Mouse (Mus musculus) left cerebral cortex, postnatal 14 days (tissue): ENCODE results near the gene Gdf10. TPM values are rescaled to one million over a fixed set of nuclear protein-coding genes. Genes with fewer than 3 reads are reported as not detected.

ENCODE experiments used
- DNase-seq, 2 experiments: peaks; one replicate each; pipeline ENCODE4 v3.0.0; 2021 to 2022; ENCODE audit warnings: low spot score in 2 of 2, mixed read lengths in 1 of 2
- intact Hi-C: fragments of 180-260 bp; cut with DNase I; formaldehyde crosslinking; loops from one replicate; pipeline ENCODE4 v1.15.1; 2025
- total RNA-seq, 2 experiments: library from RNA; stranded (reverse); gene quantifications; 2 replicates each; pipeline ENCODE4 v1.2.3; 2021

Gdf10 gene
- total RNA-seq, 2 experiments from 2014 or later = 5.4 to 5.6 TPM

DNA sequence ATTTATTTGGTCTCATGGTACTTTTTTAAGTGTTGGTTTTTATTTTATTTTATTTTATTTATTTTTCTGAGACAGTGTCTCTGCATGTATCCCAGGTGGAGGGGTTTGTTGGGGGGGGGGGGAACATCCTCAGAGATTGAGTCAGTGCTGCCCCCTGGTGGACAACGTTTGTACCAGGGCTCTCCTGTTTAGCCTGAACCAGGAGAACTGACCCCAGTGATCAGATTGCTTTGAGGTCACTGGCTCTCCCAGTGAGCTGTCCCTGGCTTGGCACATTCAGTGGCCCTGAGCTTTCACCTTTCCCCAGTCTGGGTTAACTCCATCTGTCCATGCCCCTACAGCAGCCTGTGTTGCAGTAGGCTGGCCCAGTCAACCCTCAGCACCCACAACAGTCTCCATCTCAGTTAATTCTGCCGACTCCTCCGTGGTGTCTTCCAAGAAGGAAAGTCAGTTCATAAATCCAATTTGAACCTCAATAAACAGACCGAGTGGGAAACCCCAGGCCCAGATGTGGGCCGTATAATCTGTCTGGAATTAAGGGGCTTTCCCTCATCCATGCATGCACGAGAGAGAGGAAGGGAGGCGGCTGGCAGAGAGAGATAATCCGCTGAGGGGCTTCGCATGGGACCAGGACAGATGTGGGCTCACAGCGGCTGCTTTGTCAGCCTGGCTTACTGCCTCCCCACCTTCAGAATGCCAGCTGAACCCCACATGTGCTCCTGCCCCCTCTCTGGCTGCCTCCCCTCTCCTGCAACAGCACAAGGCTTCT lies 9.7 kb downstream of the Gdf10 start:
- peak; percentile 39 to 75 for DNase-seq
- intact Hi-C loops = loop anchor here (1.0 to 5.0 kb wide), 2 partner anchors 238 to 261 kb away; no protein-coding TSS in a partner anchor

DNA sequence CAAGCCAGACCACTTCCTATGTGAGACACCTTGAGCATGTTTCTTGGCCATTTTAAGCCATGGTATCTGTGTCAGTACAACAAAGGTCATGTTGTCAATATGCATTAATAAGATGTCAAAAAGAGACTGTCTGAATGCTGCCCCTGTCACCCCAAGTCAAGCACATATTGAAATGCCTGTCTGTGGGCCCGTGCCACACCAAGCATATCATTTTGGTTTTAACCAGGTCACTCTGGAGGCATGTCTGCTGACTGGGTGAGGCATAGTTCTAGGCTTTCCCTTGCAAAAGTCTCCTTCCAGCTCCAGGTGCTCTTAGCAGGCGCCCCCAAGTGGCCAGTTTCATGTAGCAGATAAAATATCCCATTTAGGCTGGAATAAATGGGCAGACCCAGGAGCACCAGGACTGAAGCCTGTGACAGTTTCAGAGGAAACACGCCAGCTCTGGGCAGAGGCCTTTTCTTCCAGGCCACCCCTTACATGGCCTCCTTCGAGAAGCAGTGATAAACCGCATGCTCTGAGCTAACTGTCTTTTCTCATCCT lies 10.5 kb downstream of the Gdf10 start:
- intact Hi-C loops = loop anchor here (1.0 to 5.0 kb wide), 2 partner anchors 239 to 262 kb away; no protein-coding TSS in a partner anchor
- DNase-seq = peak; percentile 67 to 80

DNA sequence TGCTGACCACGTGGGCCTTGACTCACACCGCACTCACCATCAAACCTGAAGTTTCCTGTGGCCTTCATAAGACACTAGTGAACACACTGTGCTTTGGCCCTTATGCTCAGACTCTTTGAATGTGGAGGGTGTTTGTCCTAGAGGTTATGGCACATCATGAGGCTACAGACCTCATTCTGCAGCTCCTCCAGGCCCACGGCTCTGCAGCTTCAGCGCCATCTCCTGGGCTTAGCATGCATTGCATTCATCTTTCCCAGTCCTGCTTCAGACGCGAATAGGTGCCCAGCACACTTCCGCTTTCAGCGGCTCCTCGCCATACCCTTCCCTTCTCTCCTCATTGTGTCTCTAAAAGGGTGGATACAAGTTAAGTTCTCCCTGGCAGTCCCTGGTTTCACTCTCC lies 15.7 kb downstream of the Gdf10 start:
- intact Hi-C loops = no loop called here
- peak; percentile 80 to 82 for DNase-seq

DNA sequence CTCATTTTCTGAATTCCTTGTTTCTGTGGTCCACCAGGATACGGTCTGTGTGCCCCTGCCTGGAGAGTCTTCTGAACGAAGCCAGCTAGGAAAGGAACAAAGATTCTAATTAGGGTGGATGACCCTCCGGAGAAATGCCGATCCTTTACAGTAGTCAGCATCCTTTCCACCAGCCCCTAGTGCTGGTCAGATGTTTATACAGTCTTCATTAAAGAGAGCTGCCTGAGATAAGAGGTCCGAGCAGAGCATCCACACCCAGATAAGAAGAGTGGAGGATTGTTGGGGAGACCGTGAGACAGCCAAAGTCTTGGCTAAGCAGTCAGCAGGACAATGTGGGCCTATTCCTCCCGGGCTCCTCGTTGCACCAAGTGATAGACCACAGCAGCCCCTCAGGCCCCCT lies 17.4 kb downstream of the Gdf10 start, which contains the start of gene Gdf2:
Gdf2 (plus strand) TSS at position 301 of the 400 bp plus-strand sequence.
- intact Hi-C loops = no loop called here
- DNase-seq = no peak

DNA sequence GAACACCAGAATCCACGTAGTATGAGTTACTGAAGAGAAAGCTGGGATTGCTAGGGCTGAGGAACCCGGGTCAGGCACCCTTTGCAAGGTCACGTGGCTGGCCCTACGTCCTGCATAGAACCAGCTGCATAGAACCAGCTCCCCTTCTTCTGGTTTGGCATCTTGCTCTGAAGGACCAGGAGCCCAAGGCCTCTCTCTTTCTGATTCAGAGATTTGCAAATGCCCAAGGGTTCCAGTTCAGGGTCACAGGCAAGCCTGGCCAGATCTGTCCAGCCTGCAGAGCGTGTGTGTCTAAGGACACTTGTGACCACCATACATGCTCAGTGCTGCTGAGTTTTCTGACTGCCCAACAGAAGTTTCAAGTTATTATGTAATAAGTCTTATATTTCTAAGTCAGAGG lies 18.8 kb downstream of the Gdf10 start:
- intact Hi-C loops = no loop called here
- no peak for DNase-seq

DNA sequence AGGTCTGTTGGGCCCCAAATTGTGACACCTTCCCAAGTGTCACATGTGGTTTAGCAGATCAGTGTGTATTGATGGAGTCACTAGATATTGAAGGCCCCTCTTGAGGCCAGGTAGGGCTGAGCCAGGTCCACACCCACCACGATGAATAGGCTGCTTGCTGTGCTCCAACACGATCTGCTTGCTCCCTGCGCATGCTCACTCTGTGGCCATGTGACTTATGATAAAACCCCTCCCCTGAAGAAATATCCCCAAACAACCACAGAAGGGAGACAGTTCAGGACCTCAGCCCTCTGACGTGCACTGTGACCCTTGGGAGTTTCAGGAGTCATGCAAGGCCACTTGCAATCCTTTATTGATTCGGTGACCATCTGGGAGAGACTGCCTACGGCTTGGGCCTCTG lies 22.7 kb downstream of the Gdf10 start:
- intact Hi-C loops = no loop called here

DNA sequence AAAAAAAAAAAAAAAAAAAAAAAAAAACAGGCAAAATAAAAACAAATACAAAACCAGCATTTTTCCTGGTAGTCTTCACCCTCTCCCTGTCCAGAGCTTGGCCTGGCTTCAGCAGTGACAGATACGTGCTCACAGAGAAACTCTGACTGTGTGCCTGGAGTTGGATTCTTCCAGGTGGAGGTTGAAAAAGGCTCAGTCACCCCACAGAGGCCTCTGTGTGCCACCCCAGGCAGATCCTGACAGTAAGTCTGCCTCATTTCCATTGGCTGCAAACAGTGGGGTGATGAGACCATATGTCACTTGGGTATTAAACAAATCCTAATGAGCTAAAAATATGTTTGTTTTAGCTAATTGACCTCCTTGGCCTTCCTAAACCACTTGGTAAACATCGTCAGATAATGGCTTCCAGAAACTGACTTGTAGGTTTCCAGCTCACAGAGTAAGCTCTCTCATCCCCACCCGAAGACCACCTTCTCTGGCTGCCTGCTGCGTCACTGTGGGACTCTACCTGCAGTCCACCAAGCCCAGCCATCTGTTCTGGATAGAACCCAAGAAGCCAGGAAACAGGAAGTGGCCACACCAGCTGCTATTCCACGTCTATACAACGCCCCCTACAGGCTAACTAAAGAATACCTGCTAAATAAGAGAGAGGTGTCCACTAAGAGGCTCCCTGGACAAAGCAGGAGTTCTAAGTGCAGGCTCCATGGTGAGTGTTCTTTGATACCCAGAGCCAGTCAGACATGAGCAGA lies 29.0 kb downstream of the Gdf10 start:
- intact Hi-C loops = no loop called here

More for the DNA sequence above, 22.7 kb downstream of the Gdf10 start:
- DNase-seq = no peak

DNA sequence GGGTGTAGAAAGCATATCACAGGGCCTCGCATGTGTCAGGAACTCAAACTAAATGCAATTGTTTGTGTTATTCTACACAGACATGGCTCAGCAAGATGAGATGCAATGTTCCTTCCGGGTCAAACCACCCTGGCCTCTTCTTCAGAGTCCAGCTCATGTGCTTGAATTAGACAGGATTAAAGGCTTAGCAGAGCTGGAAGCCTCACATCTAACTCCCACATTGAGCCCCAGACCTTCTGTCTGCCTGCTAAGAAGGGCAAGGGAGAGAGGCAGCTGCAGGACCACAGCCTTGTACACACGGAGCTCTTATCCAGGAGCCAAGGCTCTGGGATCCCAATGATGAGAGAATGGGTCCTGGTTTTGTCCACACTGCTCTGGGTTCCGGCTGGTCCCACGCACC lies 30.4 kb downstream of the Gdf10 start, which contains the start of gene Rbp3:
Rbp3 (plus strand) TSS at position 243 of the 400 bp plus-strand sequence.
- intact Hi-C loops = no loop called here

More for the DNA sequence above, 29.0 kb downstream of the Gdf10 start:
- DNase-seq = no peak

DNA sequence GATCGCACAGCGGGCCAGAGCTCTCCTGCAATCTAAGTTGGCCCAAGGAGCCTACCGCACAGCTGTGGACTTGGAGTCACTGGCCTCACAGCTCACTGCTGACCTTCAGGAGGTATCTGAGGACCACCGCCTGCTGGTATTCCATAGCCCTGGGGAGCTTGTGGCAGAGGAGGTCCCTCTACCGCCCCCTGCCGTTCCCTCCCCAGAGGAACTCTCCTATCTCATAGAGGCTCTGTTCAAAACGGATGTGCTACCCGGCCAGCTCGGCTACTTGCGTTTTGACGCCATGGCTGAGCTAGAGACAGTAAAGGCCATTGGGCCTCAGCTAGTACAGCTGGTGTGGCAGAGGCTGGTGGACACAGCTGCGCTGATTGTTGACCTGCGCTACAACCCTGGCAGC lies 32.7 kb downstream of the Gdf10 start:
- intact Hi-C loops = loop anchor here (5.0 kb wide), 1 partner anchor 111 kb away; no protein-coding TSS in a partner anchor

More for the DNA sequence above, 30.4 kb downstream of the Gdf10 start, which contains the start of gene Rbp3:
- no peak for DNase-seq

DNA sequence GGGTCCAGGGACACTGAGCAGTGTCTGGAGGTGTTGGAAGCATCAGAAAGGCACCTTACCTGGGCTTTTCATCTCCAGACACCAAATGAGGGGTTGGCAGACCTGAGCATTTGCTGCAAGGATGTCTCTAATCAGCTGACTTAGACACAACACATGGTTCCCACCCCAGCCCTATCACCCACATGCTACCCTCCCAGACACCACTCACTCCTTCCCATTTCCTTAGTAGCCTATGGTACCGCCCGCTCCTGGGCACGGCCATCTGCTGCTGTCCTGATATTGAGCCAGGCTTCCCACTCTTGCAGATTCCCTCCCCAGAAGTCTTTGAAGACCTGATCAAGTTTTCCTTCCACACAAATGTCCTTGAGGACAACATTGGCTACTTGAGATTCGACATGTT lies 34.8 kb downstream of the Gdf10 start:
- intact Hi-C loops = loop anchor here (5.0 kb wide), 1 partner anchor 109 kb away; no protein-coding TSS in a partner anchor
- no peak for DNase-seq

More for the DNA sequence above, 32.7 kb downstream of the Gdf10 start:
- DNase-seq = no peak

DNA sequence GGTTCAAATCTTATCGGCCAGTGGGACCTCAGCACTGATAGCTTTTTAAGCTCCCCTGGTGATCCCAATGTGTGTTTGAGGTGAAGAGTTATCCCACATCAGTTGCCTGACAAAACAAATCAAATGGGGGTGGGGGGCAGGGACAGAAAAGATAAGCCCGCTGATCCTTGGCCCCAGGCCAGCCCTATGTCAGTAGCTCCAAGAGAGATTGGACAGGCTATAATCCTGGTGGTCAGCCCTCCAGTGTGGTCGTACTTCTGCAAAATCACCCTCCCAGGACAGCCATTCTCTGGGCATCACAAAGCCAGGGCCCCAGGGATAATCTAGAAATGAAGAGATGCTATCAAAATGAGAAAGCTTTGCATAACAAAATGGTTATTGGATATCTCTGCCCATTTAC lies 35.5 kb downstream of the Gdf10 start:
- intact Hi-C loops = loop anchor here (5.0 kb wide), 1 partner anchor 108 kb away; no protein-coding TSS in a partner anchor
- no peak for DNase-seq

DNA sequence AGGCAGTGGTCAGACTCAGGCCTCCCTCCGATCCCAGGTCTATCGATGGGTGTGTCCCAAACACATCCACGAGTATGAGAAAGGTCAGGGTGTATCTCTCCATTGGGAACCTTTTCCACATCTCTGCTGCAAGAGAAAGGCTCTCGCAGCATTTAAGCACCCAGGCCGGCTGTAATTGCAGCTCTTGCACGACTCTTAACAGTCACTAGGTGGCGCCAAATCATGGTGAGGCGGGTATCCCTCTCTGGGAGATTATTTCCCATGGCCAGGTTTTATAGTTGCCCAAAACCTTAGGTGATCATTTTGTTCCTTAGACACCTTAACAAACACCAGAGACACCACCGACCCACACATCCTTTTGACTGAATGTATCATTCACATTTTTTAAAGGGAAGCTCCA lies 36.0 kb downstream of the Gdf10 start:
- intact Hi-C loops = loop anchor here (5.0 kb wide), 1 partner anchor 108 kb away; no protein-coding TSS in a partner anchor
- DNase-seq = peak; percentile 61 to 67

DNA sequence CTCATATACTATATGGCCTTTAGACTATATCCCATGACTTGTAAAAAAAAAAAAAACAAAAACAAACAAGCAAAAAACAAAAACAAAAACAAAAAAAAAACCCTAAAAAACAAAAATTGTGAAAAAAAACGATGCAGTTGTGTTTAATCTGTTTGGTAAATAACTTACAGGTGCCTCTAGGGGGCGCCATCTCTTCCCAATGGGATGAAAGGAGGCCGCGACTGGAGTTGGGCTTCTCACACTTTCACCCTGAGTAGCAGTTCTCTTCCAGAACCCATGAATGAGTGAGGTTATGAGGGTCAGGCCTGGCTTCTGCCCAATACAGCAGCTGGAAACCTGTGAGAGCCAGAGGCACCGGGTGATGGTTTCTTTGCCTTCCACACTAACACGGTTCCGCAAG lies 42.3 kb downstream of the Gdf10 start:
- intact Hi-C loops = no loop called here

DNA sequence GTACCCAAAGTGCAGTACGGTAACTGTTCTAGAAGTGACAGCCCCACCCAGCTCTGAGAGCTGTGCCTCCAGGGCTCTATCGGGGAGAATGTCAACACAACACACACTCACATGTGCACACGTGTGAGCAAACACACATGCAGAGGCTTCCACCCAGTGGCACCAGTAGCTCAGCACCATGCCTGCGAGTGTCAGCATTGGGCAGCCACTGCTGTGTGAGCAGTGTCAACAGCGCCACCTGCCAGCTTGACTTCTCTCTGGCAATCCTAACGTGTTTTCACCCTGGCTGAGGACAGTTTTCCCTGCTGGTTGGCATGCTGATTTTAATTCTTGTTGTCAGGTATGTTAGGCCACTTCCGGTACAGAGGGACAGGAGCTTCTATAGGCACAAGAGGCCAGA lies 49.3 kb downstream of the Gdf10 start:
- no peak for DNase-seq
- intact Hi-C loops = loop anchor here (10.0 kb wide), 1 partner anchor 232 kb away; the partner anchor contains the start of gene Gprin2

More for the DNA sequence above, 42.3 kb downstream of the Gdf10 start:
- no peak for DNase-seq

DNA sequence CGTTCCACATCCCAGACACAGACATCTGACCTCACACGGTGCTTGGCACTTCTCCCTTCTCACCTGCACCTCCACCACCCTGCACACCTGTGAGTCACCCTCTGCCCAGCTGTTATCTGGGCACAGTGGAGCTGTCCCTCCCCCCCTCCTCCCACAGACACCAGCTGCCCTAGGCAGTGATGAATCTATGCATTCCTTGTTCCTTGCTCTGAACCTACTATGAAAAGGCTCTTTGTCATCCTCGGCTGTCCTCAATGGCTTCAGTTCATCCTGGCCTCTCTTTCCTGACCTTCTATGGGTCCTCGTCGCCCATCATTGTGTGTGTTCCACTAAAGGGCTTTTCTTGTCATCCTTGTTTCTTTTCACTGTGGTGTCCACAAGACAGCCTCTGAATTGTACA lies 51.4 kb downstream of the Gdf10 start:
- peak in 1 of 2 experiments; percentile 30 for DNase-seq
- intact Hi-C loops = loop anchor here (10.0 kb wide), 1 partner anchor 230 kb away; the partner anchor contains the start of gene Gprin2

DNA sequence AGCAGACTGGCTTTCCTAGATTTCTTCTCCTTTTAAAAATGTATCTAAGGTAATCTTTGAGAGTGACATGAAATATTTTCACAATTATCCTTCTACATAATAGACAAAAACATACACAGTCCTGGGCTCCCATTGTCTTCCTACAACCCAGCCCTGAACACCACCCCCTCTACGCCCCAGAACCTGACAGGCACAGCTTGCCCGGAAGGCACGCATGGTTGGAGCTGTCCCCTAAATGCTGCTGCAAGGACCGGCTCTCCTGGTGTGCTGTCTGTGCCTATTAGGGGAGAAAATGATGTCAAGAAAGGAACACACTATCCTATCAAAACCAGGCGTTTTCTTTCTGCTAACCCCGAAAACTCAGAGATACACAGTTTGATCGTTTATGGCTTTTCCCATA lies 54.4 kb downstream of the Gdf10 start:
- no peak for DNase-seq
- intact Hi-C loops = loop anchor here (10.0 kb wide), 1 partner anchor 227 kb away; the partner anchor contains the start of gene Gprin2

DNA sequence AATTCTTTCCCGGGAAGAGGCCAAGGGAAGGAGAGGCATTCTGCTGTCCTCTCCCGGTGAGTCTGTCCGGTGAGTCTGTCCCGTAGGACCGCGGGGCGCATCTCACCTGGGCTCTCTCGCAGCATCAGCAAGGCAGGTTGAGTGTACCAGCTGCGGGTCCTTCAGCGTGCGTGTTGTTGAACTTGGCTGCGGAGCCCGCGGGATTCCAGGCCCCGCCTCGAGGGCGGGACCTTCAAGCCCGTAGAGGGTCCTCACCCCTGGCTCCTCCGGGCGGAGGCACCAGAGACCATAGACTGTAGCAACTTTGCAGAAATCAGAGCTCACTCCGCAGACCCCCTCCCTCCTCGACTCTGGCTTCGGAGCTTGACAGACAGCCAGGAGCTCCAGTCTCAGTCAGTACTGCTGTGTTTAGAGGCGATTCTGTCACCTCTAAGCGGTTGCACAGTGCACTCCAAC lies 55.2 kb downstream of the Gdf10 start, which contains the start of gene Zfp488:
Zfp488 (minus strand) TSS at position 161 of the 456 bp plus-strand sequence.
- intact Hi-C loops = loop anchor here (10.0 kb wide), 1 partner anchor 226 kb away; the partner anchor contains the start of gene Gprin2
- DNase-seq = peak in 1 of 2 experiments; percentile 16
